Mouse (Mus musculus) midbrain, embryonic 11.5 days (tissue): ENCODE data around the gene Siah1b. TPM values are rescaled to one million over a fixed set of nuclear protein-coding genes. Genes with fewer than 3 reads are reported as not detected.
A peak's percentile ranks its signal among the peaks of the same experiment; 100 is the strongest.

Experiments
- ATAC-seq: fragments of 200-750 bp; cut with Nextera tagmentation; 2 replicates; pipeline ENCODE4 v1.8.0; 2017; ENCODE audit warnings: moderate TSS enrichment, moderate library complexity; ENCODE audit not compliant: low FRiP score
- DNase-seq: peaks from one replicate; pipeline ENCODE4 v3.0.0; 2015; ENCODE audit warnings: low spot score; ENCODE audit errors: missing footprints
- H3K27ac ChIP-seq: fragments of 300-500 bp; sonication (generic); 2 replicates; pipeline ENCODE4 v1.5.1; 2014; ENCODE audit warnings: low read depth, low read length
- H3K27me3 ChIP-seq: fragments of 300-500 bp; sonication (generic); 2 replicates; pipeline ENCODE4 v1.6.1; 2014; ENCODE audit warnings: mild to moderate bottlenecking, low read length, moderate library complexity, mixed read lengths; ENCODE audit not compliant: control insufficient read depth, insufficient read depth
- H3K36me3 ChIP-seq: fragments of 300-500 bp; sonication (generic); 2 replicates; pipeline ENCODE4 v1.6.1; 2014; ENCODE audit warnings: mild to moderate bottlenecking, low read length, moderate library complexity, mixed read lengths; ENCODE audit not compliant: control insufficient read depth, insufficient read depth
- H3K4me1 ChIP-seq: fragments of 300-500 bp; sonication (generic); 2 replicates; pipeline ENCODE4 v1.6.1; 2014; ENCODE audit warnings: low read length; ENCODE audit not compliant: control insufficient read depth, insufficient read depth
- H3K4me2 ChIP-seq: fragments of 300-500 bp; sonication (generic); 2 replicates; pipeline ENCODE4 v1.6.1; 2014; ENCODE audit warnings: mild to moderate bottlenecking, moderate library complexity
- H3K4me3 ChIP-seq: fragments of 300-500 bp; sonication (generic); 2 replicates; pipeline ENCODE4 v1.5.1; 2014; ENCODE audit warnings: low read depth, low read length
- H3K9ac ChIP-seq: fragments of 300-500 bp; sonication (generic); 2 replicates; pipeline ENCODE4 v1.6.1; 2014; ENCODE audit warnings: low read length
- H3K9me3 ChIP-seq: fragments of 300-500 bp; sonication (generic); 2 replicates; pipeline ENCODE4 v1.6.1; 2016; ENCODE audit warnings: low read length; ENCODE audit not compliant: control insufficient read depth
- whole genome bisulfite sequencing: fragments of 180-500 bp; shearing (Covaris S2); extraction: QIAGEN DNeasy Blood & Tissue Kit; methylation state at CpG from one replicate; pipeline ENCODE4 v1.1.7; 2014; 5-methylcytosine and 5-hydroxymethylcytosine counted together
- polyA plus RNA-seq: library from polyadenylated mRNA; unstranded; fragments of >200 nt; fragmentation: Nextera tagmentation; extraction: Ambion mirVana; gene quantifications from 2 replicates; pipeline ENCODE4 v1.2.1, GENCODE M21; 2014

The Siah1b gene
- polyA plus RNA-seq, 1 experiment from 2014 or later = 49.8 TPM

DNA sequence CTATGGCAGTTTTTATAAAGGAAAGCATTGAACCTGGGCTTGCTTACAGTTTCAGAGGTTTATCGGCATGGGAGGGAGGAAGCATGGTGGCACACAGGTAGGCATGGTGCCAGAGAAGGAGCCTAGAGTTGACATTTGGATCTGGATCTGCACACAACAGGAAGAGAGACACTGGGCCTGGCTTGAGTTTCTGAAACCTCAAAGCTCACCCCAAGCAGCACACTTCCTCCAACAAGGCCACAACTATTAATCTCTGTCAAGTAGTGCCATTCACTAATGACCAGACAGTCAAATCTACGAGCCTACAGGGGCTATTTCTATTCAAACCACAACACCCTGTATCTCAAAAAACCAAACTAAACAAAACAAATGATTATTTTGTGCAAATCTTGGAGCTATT, 29.6 kb downstream of the Siah1b start:
- Histone ChIP-seq H3K4me3 (no peak overlapping the region), H3K9me3 (no peaks in the 10 kb centered on the region), H3K4me1 (no peaks in the 10 kb centered on the region), H3K27me3 (no peaks in the 10 kb centered on the region), H3K36me3 (no peaks in the 10 kb centered on the region), H3K4me2 (no peak overlapping the region), H3K9ac (no peak overlapping the region), H3K27ac (no peak overlapping the region)
- DNase-seq (no peak), ATAC-seq (no peak)
- 85% methylated on average over 2 of the region's 2 CpGs for WGBS

DNA sequence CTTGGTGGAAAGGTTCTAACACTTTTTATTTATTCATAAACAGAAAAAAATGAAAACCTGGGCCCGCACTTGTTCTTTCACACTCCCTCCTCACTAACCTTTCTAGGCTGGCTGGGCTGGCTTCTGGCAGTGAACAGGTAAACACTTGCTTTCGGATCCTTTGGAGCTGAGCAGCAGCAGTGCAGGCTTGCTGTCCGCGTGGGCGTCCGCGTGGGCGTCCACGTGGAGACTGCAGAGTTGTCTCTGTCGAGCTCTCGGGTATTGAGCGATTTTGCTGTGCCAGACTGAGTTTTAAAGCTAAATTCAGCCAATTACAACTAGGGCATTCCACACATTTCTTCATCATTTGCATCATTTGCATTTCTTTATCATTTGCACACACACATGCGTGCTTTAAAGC, 34.2 kb downstream of the Siah1b start:
- Histone ChIP-seq H3K27ac (no peak overlapping the region), H3K27me3 (no peaks in the 10 kb centered on the region; the same call in 1 of the 2 replicates), H3K9me3 (no peaks in the 10 kb centered on the region), H3K9ac (no peak overlapping the region), H3K4me3 (no peak overlapping the region), H3K4me1 (no peaks in the 10 kb centered on the region), H3K4me2 (no peak overlapping the region), H3K36me3 (no peaks in the 10 kb centered on the region)
- no peak for DNase-seq
- no peak for ATAC-seq
- 73% methylated on average over 13 of the region's 13 CpGs for WGBS

DNA sequence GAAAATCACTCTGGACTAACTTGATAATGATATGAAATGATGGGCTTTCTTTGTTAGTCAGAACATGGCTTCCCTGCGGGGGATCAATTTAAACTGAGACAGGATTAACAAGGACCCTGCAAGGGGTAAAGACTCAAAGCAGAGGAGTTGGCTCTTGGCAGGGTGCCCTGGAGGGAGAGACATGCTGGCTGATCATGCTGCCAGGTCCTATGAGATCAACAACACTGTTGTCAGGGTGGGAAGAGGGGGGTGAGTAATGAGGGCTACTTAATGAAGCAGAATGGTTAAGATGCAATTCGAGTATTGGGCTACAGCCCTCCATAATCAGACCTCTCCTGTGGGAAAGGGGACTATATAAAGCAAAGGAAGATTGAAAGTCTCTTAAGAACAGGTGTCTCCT, 37.4 kb downstream of the Siah1b start:
- peaks cover 2% of the 10 kb centered on the region; the same call in 1 of the 2 replicates for H3K27me3 ChIP-seq

DNA sequence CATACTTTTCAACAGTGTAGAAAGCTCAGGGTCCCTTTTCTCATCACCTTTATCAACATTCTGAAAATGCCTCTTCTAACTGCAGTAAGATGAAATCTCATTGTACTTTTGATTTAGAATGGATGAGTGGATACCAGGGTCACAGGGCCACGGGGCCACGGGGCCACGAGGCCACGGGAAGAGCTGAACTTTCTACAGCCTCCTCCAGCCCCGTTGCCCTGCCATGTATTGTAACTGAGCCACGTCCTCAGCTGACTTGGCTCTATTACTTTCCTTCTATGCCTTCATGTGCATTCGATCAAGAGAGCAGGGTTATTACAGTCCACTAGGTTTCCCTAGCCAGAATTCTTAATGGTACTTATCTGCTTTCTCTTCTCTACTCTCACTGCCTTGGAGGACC, 40.4 kb downstream of the Siah1b start:
- 80% methylated on average over 7 of the region's 7 CpGs for WGBS
- ATAC-seq (no peak), DNase-seq (no peak)
- H3K27me3 ChIP-seq = peaks cover 2% of the 10 kb centered on the region; the same call in 1 of the 2 replicates
- H3K36me3 ChIP-seq = no peaks in the 10 kb centered on the region
- no peak overlapping the region for H3K9ac ChIP-seq
- no peak overlapping the region for H3K4me2 ChIP-seq
- no peak overlapping the region for H3K4me3 ChIP-seq
- no peaks in the 10 kb centered on the region for H3K4me1 ChIP-seq
- H3K9me3 ChIP-seq = no peaks in the 10 kb centered on the region
- H3K27ac ChIP-seq = no peak overlapping the region

More for the DNA sequence above, 37.4 kb downstream of the Siah1b start:
- Histone ChIP-seq H3K9me3 (no peaks in the 10 kb centered on the region), H3K9ac (no peak overlapping the region), H3K36me3 (no peaks in the 10 kb centered on the region), H3K4me1 (no peaks in the 10 kb centered on the region), H3K4me2 (no peak overlapping the region), H3K27ac (no peak overlapping the region), H3K4me3 (no peak overlapping the region)
- ATAC-seq = no peak
- DNase-seq = no peak
- 48% methylated on average over 2 of the region's 2 CpGs for WGBS

DNA sequence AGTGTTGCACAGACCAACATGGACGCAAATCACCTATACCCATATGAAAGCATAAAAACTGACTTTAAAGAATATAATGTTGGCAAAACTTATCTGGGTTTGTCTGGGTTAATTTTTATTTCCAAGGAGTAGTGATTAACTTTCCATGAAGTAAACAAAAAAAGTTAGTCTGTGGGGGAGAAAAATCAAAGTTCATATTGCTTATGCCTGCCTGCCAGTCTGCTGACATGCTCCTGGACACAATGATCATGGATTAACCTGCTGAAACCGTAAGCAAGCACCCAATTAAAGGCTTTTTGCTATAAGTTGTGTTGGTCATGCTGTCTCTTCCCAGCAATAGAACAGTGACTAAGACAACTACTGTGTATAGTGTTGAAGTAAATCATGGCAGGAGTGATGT, 40.9 kb downstream of the Siah1b start:
- ATAC-seq (no peak), DNase-seq (no peak)
- Histone ChIP-seq H3K9me3 (no peaks in the 10 kb centered on the region), H3K4me1 (no peaks in the 10 kb centered on the region), H3K27me3 (peaks cover 2% of the 10 kb centered on the region; the same call in 1 of the 2 replicates), H3K36me3 (no peaks in the 10 kb centered on the region), H3K4me2 (no peak overlapping the region), H3K27ac (no peak overlapping the region), H3K4me3 (no peak overlapping the region), H3K9ac (no peak overlapping the region)
- WGBS = 82% methylated on average over 2 of the region's 2 CpGs

DNA sequence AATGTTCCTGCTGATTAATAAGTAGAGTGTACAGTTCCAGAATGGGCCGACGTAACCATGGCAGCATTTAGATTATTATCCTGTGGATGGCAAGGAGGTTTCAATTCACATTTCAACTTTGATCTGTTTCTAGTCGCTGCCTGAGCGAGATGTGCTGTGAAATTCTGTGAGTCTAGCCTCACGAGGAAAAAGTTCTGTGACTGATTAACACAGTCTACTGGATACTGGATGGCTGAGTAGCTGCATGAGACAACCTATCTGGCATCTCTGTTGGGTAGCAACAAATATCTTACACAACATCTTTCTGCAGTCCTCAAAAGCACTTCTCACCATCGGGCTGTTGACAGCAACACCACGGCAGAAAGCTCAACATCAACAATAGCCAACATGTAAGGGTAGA, 43.8 kb downstream of the Siah1b start:
- Histone ChIP-seq H3K9ac (no peak overlapping the region), H3K36me3 (no peaks in the 10 kb centered on the region), H3K4me3 (no peak overlapping the region), H3K27ac (no peak overlapping the region), H3K27me3 (peaks cover 2% of the 10 kb centered on the region; the same call in 1 of the 2 replicates), H3K4me1 (no peaks in the 10 kb centered on the region), H3K4me2 (no peak overlapping the region), H3K9me3 (no peaks in the 10 kb centered on the region)
- DNase-seq (no peak), ATAC-seq (no peak)
- WGBS = 94% methylated on average over 7 of the region's 7 CpGs

DNA sequence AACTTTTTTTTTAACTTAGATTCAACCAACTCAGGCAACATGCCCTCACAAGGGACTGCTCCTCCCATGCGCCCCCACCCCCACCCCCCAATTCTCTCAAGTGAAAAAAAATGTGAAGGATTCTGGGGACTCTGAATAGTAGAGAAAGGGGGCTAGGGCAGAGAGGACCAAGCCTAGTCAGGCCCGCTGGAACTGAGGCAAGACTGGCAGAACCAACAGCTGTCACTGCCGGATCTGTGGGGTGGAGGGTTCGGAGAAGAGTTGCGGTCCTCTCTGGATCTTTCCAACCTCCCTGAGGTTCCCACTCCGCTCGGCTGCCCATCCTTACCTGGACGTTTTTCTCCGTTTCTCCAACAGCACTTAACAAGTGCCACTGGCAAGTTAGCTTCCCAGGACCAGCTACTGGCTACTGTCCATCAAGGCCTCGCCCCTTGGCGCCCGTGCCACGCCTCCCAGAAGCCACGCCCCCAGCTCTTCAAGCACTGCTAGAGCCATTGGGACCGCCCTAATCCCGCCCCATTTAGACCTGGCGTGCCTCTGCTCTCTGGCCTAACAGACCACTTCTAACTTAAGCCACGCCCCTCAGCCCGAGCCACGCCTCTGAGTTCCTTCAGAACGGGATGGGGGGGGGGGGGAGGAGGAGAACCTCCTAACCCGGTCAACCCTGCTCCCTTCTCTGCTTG, 48.5 kb downstream of the Siah1b start, which contains the start of gene Car5b:
Car5b (minus strand) TSS at position 391 of the 683 bp plus-strand sequence.
- peak within 1 kb of the TSS; percentile 23; the same call in 1 of the 2 replicates for H3K4me3 ChIP-seq
- no peak within 1 kb of the TSS for H3K9ac ChIP-seq
- no peaks in the 10 kb centered on the region for H3K4me1 ChIP-seq
- H3K27ac ChIP-seq = no peak within 1 kb of the TSS
- WGBS = 15% methylated on average over 20 of the region's 22 CpGs
- H3K4me2 ChIP-seq = peak within 1 kb of the TSS; percentile 46
- DNase-seq (peak; percentile 97), ATAC-seq (peak; percentile 99)
- H3K27me3 ChIP-seq = no peaks in the 10 kb centered on the region; the same call in 1 of the 2 replicates
- H3K9me3 ChIP-seq = no peaks in the 10 kb centered on the region
- H3K36me3 ChIP-seq = no peaks in the 10 kb centered on the region

Other genes with a start within 250 kb of the Siah1b start
- 48.4 and 56.5 TPM in 2 replicates for gene Ap1s2, start 167.5 kb downstream of the Siah1b start, polyA plus RNA-seq
- 51.1 and 54.7 TPM in 2 replicates for gene Zrsr2, start 117.8 kb downstream of the Siah1b start, polyA plus RNA-seq
- gene Car5b, start 48.5 kb downstream of the Siah1b start, polyA plus RNA-seq = 0.30 and 0.37 TPM in 2 replicates
- 0.34 TPM in 1 of 2 replicates, not detected in the other for gene Cltrn, start 12.3 kb upstream of the Siah1b start, polyA plus RNA-seq
- gene Ace2, start 62.8 kb upstream of the Siah1b start, polyA plus RNA-seq = 0.11 and 0.15 TPM in 2 replicates
- 0.52 and 0.66 TPM in 2 replicates for gene Bmx, start 181.7 kb upstream of the Siah1b start, polyA plus RNA-seq
- 6.4 and 6.7 TPM in 2 replicates for gene Pir, start 192.9 kb upstream of the Siah1b start, polyA plus RNA-seq